Mouse (Mus musculus) C2C12 (cell line): ENCODE measurements at regions not wholly inside any gene's neighbourhood (a gene's known extent, or its start where the extent isn't known, plus 50 kb on each side); places are given as distances from the start of the nearest gene placed in this dataset.

Experiments used
- H3K27me3 ChIP-seq: one replicate; pipeline ENCODE4 v1.6.1; 2011; ENCODE audit not compliant: control insufficient read depth, insufficient read depth, insufficient read length
- H3K36me3 ChIP-seq: one replicate; pipeline ENCODE4 v1.6.1; 2011; ENCODE audit not compliant: control insufficient read depth, insufficient read depth
- H3K4me3 ChIP-seq: one replicate; pipeline ENCODE4 v1.5.1; 2011; ENCODE audit warnings: mild to moderate bottlenecking, control low read depth; ENCODE audit not compliant: poor library complexity, insufficient read depth, severe bottlenecking
- H3K79me2 ChIP-seq: one replicate; pipeline ENCODE4 v1.6.1; 2011; ENCODE audit not compliant: control insufficient read depth, insufficient read depth
- H3K79me3 ChIP-seq: one replicate; pipeline ENCODE4 v1.6.1; 2011; ENCODE audit warnings: low read depth, control low read depth
- H3ac ChIP-seq: one replicate; pipeline ENCODE3; 2011; ENCODE audit warnings: low read depth; ENCODE audit not compliant: control insufficient read depth, insufficient read length
- CEBPB ChIP-seq: IDR thresholded peaks from one replicate; pipeline ENCODE4 v1.6.1; 2011; ENCODE audit warnings: low read depth, mild to moderate bottlenecking, control low read depth, moderate library complexity
- CTCF ChIP-seq: IDR thresholded peaks from one replicate; pipeline ENCODE4 v1.5.1; 2011; ENCODE audit not compliant: control insufficient read depth, insufficient read depth, insufficient read length
- FOSL1 ChIP-seq: IDR thresholded peaks from one replicate; pipeline ENCODE4 v1.8.0; 2011; ENCODE audit warnings: mild to moderate bottlenecking, low read length; ENCODE audit not compliant: poor library complexity, insufficient read depth, severe bottlenecking
- MAX ChIP-seq: IDR thresholded peaks from one replicate; pipeline ENCODE4 v1.6.1; 2011; ENCODE audit warnings: mild to moderate bottlenecking, control low read depth
- MYOD1 ChIP-seq: IDR thresholded peaks from one replicate; pipeline ENCODE4 v1.6.1; 2011; ENCODE audit warnings: low read depth; ENCODE audit not compliant: control insufficient read depth, insufficient read length
- MYOG ChIP-seq: IDR thresholded peaks from one replicate; pipeline ENCODE4 v1.6.1; 2011; ENCODE audit not compliant: control insufficient read depth, insufficient read length; ENCODE audit errors: extremely low read depth
- USF1 ChIP-seq: IDR thresholded peaks from one replicate; pipeline ENCODE4 v1.6.1; 2011; ENCODE audit warnings: low read depth, mild to moderate bottlenecking, control low read depth, moderate library complexity

- Histone ChIP-seq H3K79me3 (no peaks in the 10 kb centered on the region), H3K27me3 (no peaks in the 10 kb centered on the region), H3K4me3 (no peak overlapping the region), H3ac (no peak overlapping the region), H3K79me2 (no peaks in the 10 kb centered on the region), H3K36me3 (no peaks in the 10 kb centered on the region)
- TF ChIP-seq USF1: no peak
- TF ChIP-seq FOSL1: no peak
- no peak for TF ChIP-seq MAX
- TF ChIP-seq MYOD1: no peak
- no peak for TF ChIP-seq CEBPB
- TF ChIP-seq CTCF: no peak
- no peak for TF ChIP-seq MYOG
Measured at GRCm38 (mm10) chr15:93986631-93987429, 391.1 kb upstream of the Prickle1 start.

GRCm38 (mm10) chr15:93982091-93982490 lies 386.4 kb upstream of the Prickle1 start:
- no peaks in the 10 kb centered on the region for H3K27me3 ChIP-seq
- no peaks in the 10 kb centered on the region for H3K79me2 ChIP-seq
- H3K79me3 ChIP-seq: no peaks in the 10 kb centered on the region
- no peak for TF ChIP-seq USF1
- no peak for TF ChIP-seq CTCF
- TF ChIP-seq CEBPB: no peak
- no peak for TF ChIP-seq MYOD1
- TF ChIP-seq MAX: no peak
- TF ChIP-seq FOSL1: no peak
- TF ChIP-seq MYOG: no peak
- no peak overlapping the region for H3K4me3 ChIP-seq
- no peak overlapping the region for H3ac ChIP-seq
- H3K36me3 ChIP-seq: no peaks in the 10 kb centered on the region

GRCm38 (mm10) chr15:93977494-93977893 lies 381.8 kb upstream of the Prickle1 start:
- no peak overlapping the region for H3K4me3 ChIP-seq

GRCm38 (mm10) chr15:93974727-93975126 lies 379.0 kb upstream of the Prickle1 start:
- Histone ChIP-seq H3K79me2 (no peaks in the 10 kb centered on the region), H3K79me3 (no peaks in the 10 kb centered on the region), H3K27me3 (no peaks in the 10 kb centered on the region), H3ac (no peak overlapping the region), H3K4me3 (no peak overlapping the region), H3K36me3 (no peaks in the 10 kb centered on the region)
- no peak for TF ChIP-seq FOSL1
- TF ChIP-seq MYOD1: no peak
- no peak for TF ChIP-seq CTCF
- no peak for TF ChIP-seq MAX
- TF ChIP-seq USF1: no peak
- TF ChIP-seq MYOG: no peak
- TF ChIP-seq CEBPB: no peak

More at GRCm38 (mm10) chr15:93977494-93977893, 381.8 kb upstream of the Prickle1 start:
- Histone ChIP-seq H3K36me3 (no peaks in the 10 kb centered on the region), H3ac (no peak overlapping the region), H3K27me3 (no peaks in the 10 kb centered on the region), H3K79me3 (no peaks in the 10 kb centered on the region), H3K79me2 (no peaks in the 10 kb centered on the region)
- no peak for TF ChIP-seq CTCF
- TF ChIP-seq FOSL1: no peak

GRCm38 (mm10) chr15:93972979-93973378 lies 377.3 kb upstream of the Prickle1 start:
- no peaks in the 10 kb centered on the region for H3K79me2 ChIP-seq
- no peaks in the 10 kb centered on the region for H3K27me3 ChIP-seq
- H3ac ChIP-seq: no peak overlapping the region
- no peaks in the 10 kb centered on the region for H3K36me3 ChIP-seq
- H3K4me3 ChIP-seq: no peak overlapping the region
- no peak for TF ChIP-seq USF1
- TF ChIP-seq MYOG: no peak
- TF ChIP-seq FOSL1: no peak
- TF ChIP-seq MAX: no peak
- TF ChIP-seq CEBPB: no peak
- TF ChIP-seq CTCF: no peak
- no peak for TF ChIP-seq MYOD1
- no peaks in the 10 kb centered on the region for H3K79me3 ChIP-seq

GRCm38 (mm10) chr15:93961950-93962349 lies 366.3 kb upstream of the Prickle1 start:
- Histone ChIP-seq H3K79me3 (no peaks in the 10 kb centered on the region), H3K36me3 (no peaks in the 10 kb centered on the region), H3K79me2 (no peaks in the 10 kb centered on the region), H3K27me3 (no peaks in the 10 kb centered on the region), H3K4me3 (no peak overlapping the region), H3ac (no peak overlapping the region)
- TF ChIP-seq FOSL1 (no peak), USF1 (no peak), CEBPB (no peak), MYOD1 (no peak), MYOG (no peak), CTCF (no peak), MAX (no peak)
